Mouse (Mus musculus) neural tube, postnatal 0 days (tissue): ENCODE results near the gene Gm20821. TPM values are rescaled to one million over a fixed set of nuclear protein-coding genes. Genes with fewer than 3 reads are reported as not detected.

Experiments
- polyA plus RNA-seq: library from polyadenylated mRNA; unstranded; fragments of >200 nt; fragmentation: Nextera tagmentation; extraction: Ambion mirVana; gene quantifications from 2 replicates; pipeline ENCODE4 v1.2.1, GENCODE M21; 2015

Gm20821 gene
- polyA plus RNA-seq: not detected in 2 replicates

DNA sequence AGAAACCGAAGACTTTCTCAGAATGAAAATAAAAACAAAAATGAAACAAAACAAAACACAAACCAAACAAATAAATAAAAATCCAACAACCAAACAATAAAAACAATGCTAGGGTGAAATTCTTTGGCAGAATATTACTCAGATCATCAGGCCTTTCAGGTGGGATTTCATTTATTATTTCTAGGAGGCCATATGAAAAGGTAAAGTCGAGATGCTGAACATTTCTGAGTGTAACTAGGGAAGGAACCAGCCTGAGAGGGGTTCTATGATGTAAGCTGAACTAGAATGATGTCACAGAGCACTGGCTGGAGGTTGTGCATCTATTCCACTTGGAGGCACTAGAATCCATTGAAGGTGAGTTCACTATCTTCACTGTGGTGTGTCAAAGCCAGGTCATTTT is at the start of gene Gm20821:
TSS of gene Gm20821 (plus strand) at position 301 of the 400 bp plus-strand sequence.

